Mouse (Mus musculus) ES-Bruce4 (cell line): Measurements from ENCODE around the gene Ackr2. TPM values are rescaled to one million over a fixed set of nuclear protein-coding genes. Genes with fewer than 3 reads are reported as not detected.

ENCODE experiments used
- H3K27ac ChIP-seq: 2 replicates; pipeline ENCODE4 v1.5.1; 2012; ENCODE audit warnings: low read length, inconsistent platforms; ENCODE audit not compliant: insufficient read depth
- H3K27me3 ChIP-seq: 2 replicates; pipeline ENCODE4 v1.6.1; 2012; ENCODE audit warnings: mild to moderate bottlenecking, low read length, inconsistent platforms; ENCODE audit not compliant: control insufficient read depth, poor library complexity, insufficient read depth, severe bottlenecking
- H3K36me3 ChIP-seq: 2 replicates; pipeline ENCODE4 v1.6.1; 2012; ENCODE audit warnings: inconsistent platforms, mild to moderate bottlenecking, low read length, moderate library complexity; ENCODE audit not compliant: control insufficient read depth, poor library complexity, insufficient read depth, severe bottlenecking
- H3K4me1 ChIP-seq: one replicate; pipeline ENCODE4 v1.8.1; 2011; ENCODE audit warnings: low read length; ENCODE audit not compliant: control insufficient read depth, insufficient read depth
- H3K4me3 ChIP-seq: 2 replicates; pipeline ENCODE4 v1.5.1; 2011; ENCODE audit warnings: low read depth, mild to moderate bottlenecking, low read length
- H3K9ac ChIP-seq: 2 replicates; pipeline ENCODE4 v1.6.1; 2012; ENCODE audit warnings: low read depth, mild to moderate bottlenecking, inconsistent platforms; ENCODE audit not compliant: poor library complexity, severe bottlenecking
- H3K9me3 ChIP-seq: replicated peaks from 2 replicates; pipeline ENCODE4 v1.6.1; 2012; ENCODE audit warnings: mild to moderate bottlenecking, low read length, inconsistent platforms; ENCODE audit not compliant: control insufficient read depth, poor library complexity, insufficient read depth, severe bottlenecking
- CTCF ChIP-seq: IDR thresholded peaks from one replicate; pipeline ENCODE4 v1.8.1; 2011; ENCODE audit warnings: low read depth, low read length
- EP300 ChIP-seq: IDR thresholded peaks from 2 replicates; pipeline ENCODE4 v1.6.1; 2011; ENCODE audit warnings: low read depth, low read length; ENCODE audit not compliant: insufficient read depth
- POLR2A ChIP-seq: IDR thresholded peaks from one replicate; pipeline ENCODE4 v1.8.1; 2011; ENCODE audit warnings: low read length; ENCODE audit not compliant: insufficient read depth
- polyA plus RNA-seq: library from polyadenylated mRNA; stranded (reverse); fragments of >200 nt; gene quantifications from 2 replicates; pipeline ENCODE4 v1.2.4, GENCODE M21; 2011; ENCODE audit warnings: low read depth; ENCODE audit not compliant: missing spikeins, insufficient read depth, insufficient read length

Ackr2 gene
- polyA plus RNA-seq, 1 experiment: not detected

DNA sequence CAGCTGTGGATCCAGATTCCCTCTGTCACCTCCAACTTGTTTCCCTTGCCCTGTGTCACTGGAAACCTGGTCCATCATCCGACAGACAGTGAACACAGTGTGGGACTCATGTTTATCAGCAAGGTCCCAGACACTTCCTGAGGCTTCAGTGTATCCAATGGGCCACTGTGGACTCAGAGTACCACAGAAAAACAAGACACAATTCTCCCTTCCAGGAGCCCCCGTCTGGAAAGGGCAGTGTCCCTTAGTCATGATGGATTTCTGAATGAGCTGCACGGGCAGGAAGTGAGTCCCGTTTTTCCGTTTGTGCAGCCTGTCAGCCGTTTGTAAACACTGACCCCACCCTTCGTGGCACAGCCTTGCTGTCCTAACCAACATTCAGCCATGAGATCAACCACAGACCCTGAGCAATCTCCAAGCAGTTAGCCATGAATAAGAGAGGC, 16.1 kb upstream of the Ackr2 start:
- TF ChIP-seq EP300 (no peak), CTCF (no peak)
- H3K4me3 ChIP-seq: no peak overlapping the region
- H3K36me3 ChIP-seq: no peaks in the 10 kb centered on the region
- H3K27ac ChIP-seq: no peak overlapping the region
- H3K27me3 ChIP-seq: no peaks in the 10 kb centered on the region
- no peak overlapping the region for H3K9ac ChIP-seq
- no peaks in the 10 kb centered on the region for H3K9me3 ChIP-seq
- H3K4me1 ChIP-seq: no peaks in the 10 kb centered on the region

DNA sequence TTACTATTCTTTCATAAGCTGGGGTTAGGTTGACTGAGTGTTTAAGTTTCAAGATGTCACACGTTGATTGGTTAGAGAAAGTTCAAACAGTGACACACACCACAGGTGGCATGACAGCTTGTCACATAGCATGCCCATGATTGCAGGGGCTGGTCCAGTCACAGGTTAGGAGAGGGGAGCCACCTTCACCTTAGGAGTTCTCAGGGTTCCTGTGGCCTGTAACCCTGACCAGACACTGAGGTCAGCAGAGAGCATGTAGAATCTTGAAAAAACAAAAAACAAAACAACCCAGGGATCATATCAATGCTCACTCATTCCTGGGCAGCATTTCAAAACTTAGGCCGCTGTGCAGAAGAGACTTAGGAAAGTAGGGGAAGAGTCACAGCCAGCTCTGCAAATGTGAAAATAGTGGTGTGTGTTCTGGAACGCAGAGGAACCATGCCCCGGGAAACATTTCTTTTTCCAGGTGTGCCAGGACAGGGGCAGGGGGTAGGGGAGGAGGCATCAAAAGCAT, 8.2 kb upstream of the Ackr2 start:
- no peak overlapping the region for H3K4me3 ChIP-seq
- H3K9me3 ChIP-seq: no peaks in the 10 kb centered on the region; the same call in 1 of the 2 replicates
- H3K36me3 ChIP-seq: no peaks in the 10 kb centered on the region
- TF ChIP-seq CTCF: no peak
- no peak overlapping the region for H3K9ac ChIP-seq
- no peaks in the 10 kb centered on the region for H3K27me3 ChIP-seq
- H3K27ac ChIP-seq: no peak overlapping the region
- H3K4me1 ChIP-seq: no peaks in the 10 kb centered on the region

DNA sequence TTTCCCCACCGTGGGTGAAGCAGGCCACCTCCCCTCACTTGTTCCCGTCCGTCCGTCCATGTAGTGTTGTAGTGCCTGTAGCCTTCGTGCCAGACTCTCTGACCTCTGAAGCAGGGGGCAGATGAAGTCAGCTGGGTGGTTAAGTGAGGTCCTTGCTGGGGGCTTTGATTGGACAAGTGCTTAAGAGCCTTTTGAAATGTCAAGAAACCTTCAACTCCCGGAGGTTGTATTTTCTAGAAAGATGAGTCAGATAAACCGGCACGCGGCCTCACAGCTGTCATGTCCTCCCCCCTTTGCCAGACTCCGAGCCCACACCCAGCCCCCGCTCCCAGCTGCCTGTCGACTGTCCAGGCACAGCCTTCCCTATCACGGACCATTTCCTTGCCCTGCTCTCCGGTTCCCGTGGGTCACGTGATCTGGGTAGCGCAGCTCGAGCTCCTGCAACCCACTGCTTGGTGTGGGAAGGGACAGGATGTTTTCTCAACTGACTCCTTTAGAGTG, 7.7 kb upstream of the Ackr2 start:
- Histone ChIP-seq H3K4me1 (no peaks in the 10 kb centered on the region), H3K27ac (no peak overlapping the region), H3K36me3 (no peaks in the 10 kb centered on the region), H3K27me3 (no peaks in the 10 kb centered on the region), H3K9me3 (no peaks in the 10 kb centered on the region; the same call in 1 of the 2 replicates), H3K9ac (no peak overlapping the region), H3K4me3 (no peak overlapping the region)
- TF ChIP-seq CTCF: no peak
- TF ChIP-seq POLR2A: no peak
- no peak for TF ChIP-seq EP300

DNA sequence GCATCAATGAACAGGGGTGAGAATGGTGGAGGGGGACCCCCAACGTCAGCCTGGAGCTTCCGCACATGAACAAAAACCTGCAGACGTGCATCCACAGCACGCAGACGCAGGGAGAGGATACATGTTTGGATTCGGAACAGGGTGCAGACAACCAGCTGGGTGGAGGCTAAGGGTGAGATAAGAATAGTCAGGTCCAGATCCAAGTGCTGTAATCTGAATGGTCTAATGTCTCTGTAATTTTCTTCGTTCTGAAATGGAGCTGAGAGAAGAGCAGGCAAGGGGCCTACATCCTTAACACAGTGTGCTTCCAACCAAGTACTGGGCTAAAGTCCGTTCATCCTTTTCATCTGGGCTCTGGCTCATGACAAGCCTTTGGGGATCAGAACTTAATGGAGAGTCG, 6.9 kb upstream of the Ackr2 start:
- Histone ChIP-seq H3K36me3 (no peaks in the 10 kb centered on the region), H3K9me3 (no peaks in the 10 kb centered on the region; the same call in 1 of the 2 replicates), H3K9ac (no peak overlapping the region), H3K27me3 (no peaks in the 10 kb centered on the region), H3K27ac (no peak overlapping the region), H3K4me1 (no peaks in the 10 kb centered on the region), H3K4me3 (no peak overlapping the region)
- TF ChIP-seq EP300 (no peak), POLR2A (no peak), CTCF (no peak)

DNA sequence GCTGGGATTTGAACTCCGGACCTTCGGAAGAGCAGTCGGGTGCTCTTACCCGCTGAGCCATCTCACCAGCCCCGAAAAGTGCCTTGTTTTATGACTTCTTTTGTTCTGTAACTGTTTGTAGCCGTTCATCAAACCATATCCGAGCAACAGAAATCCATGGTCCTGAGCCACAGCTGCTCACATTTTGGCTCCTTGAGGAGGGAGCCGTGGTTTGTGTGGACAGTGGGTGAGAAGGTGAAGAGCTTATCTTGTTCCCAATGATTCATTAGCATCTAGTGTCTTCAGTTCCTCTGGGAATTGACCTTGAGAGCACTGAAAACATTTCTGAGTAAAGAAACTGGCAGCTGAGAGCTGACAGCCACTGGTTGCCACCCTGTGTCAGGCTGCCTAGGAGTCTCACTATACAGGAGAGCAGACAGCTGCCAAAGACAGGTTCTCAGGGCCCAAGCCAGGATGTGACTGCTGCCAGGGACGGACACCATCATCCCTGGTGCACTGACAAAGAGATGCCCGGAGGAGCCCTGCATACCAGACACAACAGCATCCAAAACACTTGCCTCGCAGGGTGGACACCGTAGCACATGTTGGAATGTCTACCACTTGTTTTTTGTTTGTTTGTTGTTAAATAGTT, 6.0 kb upstream of the Ackr2 start:
- no peaks in the 10 kb centered on the region; the same call in 1 of the 2 replicates for H3K9me3 ChIP-seq
- TF ChIP-seq POLR2A: no peak
- no peak for TF ChIP-seq EP300
- TF ChIP-seq CTCF: no peak
- no peak overlapping the region for H3K4me3 ChIP-seq
- no peaks in the 10 kb centered on the region for H3K27me3 ChIP-seq
- no peak overlapping the region for H3K9ac ChIP-seq
- no peak overlapping the region for H3K27ac ChIP-seq
- no peaks in the 10 kb centered on the region for H3K4me1 ChIP-seq
- H3K36me3 ChIP-seq: no peaks in the 10 kb centered on the region

- H3K4me1 ChIP-seq: no peaks in the 10 kb centered on the region
- H3K27ac ChIP-seq: no peak overlapping the region
- no peak overlapping the region for H3K4me3 ChIP-seq
- no peaks in the 10 kb centered on the region for H3K36me3 ChIP-seq
- no peak overlapping the region for H3K9ac ChIP-seq
- H3K9me3 ChIP-seq: no peaks in the 10 kb centered on the region
- no peaks in the 10 kb centered on the region for H3K27me3 ChIP-seq
- no peak for TF ChIP-seq POLR2A
Measured at GRCm38 (mm10) chr9:121894447-121894846, 3.7 kb upstream of the Ackr2 start.
